Mouse (Mus musculus) thymus, adult 18-20 months (tissue): Measurements from ENCODE around the gene Eif2ak2.

ENCODE experiments used
- DNase-seq, 2 experiments: peaks; one replicate each; pipeline ENCODE4 v3.0.0; 2022; ENCODE audit warnings: mixed read lengths in 2 of 2

Eif2ak2 gene

DNA sequence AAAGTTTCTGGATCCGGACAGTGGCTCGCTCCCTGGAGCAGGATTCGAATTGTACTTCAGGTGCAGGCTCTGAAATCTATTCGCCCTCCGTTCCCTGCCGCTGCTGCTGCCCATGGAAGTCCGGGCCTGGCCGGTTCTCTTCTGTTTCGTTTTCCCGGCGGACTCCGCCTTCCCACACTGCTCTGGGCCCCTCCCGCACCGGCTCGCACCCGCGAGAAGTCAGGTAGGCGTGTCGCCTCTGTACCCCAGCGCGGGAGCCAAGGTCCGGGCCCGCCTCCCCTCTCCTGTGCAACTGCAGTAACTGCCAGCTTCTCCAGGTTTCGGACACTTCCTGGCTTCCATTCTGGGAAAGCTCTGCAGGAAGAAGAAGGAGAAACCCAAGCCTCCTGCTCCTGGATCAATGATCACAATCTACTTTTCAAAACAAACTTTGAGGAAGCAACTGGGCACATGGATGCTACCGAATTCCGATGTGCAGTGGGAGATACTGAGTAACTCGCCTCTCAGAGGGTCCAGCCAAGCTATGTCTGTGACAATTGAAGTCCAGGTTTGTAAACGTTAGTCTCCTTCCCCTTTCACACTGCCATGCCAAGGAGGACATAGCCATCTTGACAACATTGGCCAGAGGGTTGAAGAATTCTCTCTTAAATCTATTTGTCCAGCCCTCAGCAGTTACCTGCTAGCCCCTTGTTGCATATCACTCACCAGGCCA lies at the start of gene Eif2ak2:
Eif2ak2 (minus strand) TSS at position 173 of the 712 bp plus-strand sequence.
- DNase-seq = peak; percentile 58

DNA sequence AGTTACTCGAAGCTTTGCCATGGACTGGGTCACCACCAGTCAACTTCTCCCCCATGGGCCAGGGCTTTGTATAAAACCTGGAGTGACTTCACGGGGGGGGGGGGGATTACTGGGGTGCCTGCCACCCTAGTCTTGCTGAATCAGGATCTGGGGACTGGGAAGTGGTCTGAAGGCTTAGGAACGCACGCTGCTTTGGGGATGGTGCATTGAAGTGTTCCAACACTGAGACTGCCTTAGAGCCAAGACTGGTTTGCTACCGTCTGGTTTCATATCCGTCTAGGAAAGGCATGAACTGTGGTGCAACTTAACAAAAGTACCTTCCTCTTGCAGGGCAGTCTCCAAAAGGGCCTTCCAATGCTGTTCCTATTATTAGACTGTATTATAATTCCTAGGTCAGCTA lies 35.3 kb upstream of the Eif2ak2 start:
- no peak for DNase-seq

DNA sequence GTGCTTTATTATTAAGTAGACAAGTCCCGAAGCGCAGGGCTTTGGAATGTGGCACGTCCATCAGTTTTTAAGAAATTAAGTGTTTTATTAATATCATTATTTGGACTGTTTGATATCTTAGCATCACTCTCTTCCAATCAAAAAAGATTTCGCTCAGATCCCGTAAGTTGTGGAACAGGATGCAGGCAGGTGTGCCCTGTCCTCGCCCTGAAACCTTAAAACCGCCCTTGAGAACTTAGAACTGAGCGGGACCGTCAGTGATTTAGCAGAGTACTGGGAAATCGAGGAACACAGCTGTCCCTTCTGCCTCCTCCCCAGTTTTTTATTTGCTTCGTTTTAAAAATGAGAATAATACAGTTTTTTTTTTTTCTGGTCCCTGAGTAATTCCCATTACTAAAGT lies 34.5 kb upstream of the Eif2ak2 start:
- DNase-seq = no peak

DNA sequence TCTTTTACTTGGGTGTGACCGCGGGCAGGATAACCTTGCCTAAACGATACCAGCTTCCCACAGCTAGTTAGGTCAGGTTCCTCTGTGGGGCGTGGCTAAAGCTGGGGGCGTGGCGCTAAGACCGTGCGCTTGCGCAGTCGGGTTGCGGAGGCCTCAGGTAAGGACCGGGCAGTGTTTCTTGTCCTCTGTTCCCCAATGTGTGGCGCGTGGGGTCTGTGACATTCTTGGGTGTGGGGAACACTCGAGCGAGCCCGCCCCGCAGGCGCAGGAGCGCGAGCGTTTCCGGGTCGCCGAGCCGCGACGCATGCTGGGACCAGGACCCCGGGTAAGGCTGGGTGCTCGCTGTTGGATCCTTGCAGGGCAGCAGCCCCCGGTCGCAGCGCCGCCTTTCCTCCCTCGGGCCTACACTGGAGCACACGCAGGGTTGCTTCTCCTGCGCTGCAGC lies 34.0 kb upstream of the Eif2ak2 start, which contains the start of gene Cebpzos:
Cebpzos (plus strand) TSS at position 132 of the 445 bp plus-strand sequence.
- peak; percentile 87 to 92 for DNase-seq

DNA sequence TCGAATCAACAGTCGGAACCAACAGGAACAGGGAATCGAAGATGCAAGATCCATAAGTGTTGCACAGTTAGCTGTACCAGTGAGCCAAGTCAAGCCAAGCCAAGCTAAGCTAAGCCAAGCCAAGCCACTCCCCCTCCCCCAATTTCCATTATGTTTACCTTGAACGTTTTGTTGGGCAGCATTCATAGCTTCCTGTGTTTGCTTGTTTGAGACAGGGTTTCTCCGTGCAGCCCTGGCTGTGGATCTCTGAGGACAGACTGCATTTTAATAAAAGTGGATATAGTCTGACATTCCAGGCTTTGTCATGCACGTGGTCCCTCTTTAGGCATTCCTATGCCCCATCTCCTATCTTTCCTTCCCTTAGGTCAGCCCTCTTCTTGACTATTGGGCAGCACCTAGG lies 33.4 kb upstream of the Eif2ak2 start:
- no peak for DNase-seq

DNA sequence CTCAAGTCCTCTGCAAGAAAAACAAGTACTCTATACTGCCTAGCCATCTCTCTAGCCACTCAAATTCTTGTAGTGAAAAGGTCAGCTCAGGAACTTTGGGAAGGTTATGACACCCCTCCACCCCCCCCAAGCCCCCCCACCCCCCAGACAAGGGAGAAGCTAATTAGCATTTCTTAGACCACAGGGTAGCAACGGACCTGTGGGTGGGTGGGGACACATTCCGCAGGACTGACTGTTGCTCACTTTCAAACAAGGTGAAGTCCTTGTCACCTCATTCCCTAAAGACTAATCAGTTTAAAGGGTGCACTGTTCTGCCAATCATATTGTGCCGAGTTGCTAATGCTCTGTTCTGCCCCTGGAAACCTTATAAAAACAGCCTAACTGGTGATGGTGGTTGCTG lies 31.5 kb upstream of the Eif2ak2 start:
- no peak for DNase-seq

DNA sequence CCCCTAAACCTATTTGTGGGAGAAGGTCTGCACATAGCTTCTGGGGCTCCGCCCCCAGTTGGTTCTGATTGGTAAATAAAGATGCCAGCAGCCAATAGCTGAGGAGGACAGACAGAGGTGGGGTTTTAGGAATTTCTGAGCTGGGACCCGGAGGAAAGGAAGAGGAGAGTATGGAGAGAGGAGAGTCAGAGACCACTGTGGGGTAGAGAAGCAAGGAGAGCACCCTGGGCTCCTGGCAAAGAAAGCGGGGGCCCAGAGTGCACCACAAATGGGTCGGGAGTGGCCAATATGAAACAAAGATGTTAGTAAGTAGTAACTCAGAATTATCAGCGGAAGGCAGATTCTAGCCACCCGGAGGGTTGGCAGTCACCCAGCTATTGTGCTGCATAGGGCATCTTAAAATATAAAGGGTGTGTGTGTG lies 30.5 kb upstream of the Eif2ak2 start:
- DNase-seq = no peak

DNA sequence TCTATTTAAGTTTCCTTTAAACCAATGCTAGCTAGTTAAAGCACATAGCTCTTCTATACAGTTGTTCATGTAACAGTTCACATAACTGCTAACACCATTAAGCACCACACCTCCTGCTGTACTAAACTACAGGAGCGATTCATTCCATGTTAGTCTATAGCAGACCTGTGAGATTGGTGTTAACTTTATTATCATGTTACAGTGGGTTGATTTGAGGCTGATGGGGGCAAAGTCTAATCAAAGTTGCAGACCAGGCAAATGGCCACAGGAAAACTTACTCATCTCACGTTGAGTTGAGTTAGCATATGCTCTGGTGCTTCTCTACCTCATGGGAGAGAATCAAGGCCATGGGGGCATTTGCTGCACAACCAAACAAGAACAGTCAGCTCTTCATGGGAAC lies 27.0 kb upstream of the Eif2ak2 start:
- DNase-seq = no peak

DNA sequence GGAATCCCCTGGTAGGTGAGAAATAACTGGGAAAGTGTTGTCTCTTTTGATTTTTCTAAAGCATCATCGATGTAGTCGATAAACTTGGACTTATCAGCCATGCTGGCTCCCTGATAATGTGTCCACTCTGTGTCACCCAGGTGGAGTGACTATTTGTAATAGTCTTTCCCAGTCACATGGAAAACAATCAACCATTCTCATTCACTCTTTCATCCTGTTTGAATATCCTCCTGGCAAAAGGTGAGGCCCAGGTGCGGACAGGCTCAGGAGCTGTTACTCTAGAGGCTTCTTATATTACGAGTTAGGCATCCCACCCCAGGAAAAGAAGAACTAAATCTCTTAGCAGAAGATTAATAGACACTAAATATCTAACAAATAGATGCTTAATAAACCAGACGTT lies 24.5 kb upstream of the Eif2ak2 start, which contains the start of gene Sult6b1:
Sult6b1 (minus strand) TSS at position 101 of the 400 bp plus-strand sequence.
- DNase-seq = no peak

DNA sequence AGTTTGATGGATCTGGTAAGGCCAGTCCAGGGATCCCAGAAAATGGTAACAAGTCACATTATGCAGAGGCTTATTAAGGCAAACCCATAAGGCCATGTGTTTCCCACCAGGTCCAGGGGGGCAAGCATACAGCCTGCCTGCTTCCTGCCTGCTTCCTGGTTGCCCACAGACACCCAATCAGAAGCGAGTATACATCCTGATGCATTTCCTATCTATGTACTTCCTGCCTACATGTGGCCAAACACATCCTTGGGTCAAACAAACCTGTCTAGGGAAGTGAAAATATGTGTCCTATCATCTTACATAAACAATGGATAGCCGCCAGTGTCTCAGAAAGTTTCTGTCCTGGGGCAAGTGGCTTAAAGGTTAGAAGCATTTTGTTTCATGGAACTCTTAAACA lies 20.8 kb upstream of the Eif2ak2 start:
- DNase-seq = no peak

DNA sequence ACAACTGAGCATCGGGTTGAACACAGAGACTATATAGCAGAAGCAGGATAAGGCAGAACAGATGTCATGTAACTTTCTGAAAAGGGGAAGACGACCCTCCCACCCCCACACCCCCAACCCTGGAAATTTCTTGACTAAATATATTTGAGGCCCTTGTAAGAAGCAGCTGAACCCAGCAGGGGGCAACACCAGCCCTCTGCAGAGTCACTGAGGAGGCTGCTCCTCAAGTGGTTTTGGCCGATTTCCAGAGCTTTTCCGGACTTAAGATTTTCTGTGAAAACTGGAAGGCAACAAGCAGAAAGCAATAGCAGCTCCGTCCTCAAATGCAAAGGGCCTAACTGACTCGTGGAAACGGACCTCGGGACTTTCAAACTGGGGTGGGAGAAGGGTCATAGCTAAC lies 13.0 kb upstream of the Eif2ak2 start:
- no peak for DNase-seq

DNA sequence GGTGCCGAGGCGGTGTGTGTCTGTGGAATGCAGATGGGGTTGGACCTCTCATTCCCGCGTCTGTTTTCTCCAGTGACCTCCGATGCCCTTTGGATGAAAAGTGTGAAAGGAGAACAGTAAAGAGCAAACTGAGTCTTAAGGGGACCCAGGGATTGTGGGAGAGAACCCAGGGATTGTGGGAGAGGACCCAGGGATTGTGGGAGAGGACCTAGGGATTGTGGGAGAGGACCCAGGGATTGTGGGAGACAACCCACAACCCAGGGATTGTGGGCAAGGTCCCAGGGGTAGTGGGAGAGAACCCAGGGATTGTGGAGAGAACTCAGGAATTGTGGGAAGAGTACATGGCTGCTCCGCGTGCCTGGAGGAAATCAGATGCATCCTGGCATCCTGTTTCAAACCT lies 12.6 kb upstream of the Eif2ak2 start:
- DNase-seq = no peak

DNA sequence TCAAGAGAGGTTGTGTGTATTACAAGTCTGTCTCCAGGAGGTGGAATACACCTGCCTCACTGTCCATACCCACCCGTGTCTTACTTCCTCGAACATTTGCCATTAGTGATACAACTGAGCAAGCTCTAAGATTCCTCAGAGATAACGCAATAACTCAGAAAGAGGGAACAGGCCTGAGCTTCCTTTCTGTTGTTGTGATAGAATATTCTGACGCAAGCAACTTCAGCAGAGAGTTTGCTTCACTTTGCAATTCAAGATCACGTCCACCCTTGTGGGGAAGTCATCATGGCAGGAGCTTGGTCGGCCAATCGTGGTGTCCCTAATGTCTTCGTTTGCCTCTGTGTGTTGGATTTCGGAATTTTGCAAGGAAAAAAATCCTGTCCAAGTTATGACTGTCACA lies 8.6 kb upstream of the Eif2ak2 start:
- no peak for DNase-seq

DNA sequence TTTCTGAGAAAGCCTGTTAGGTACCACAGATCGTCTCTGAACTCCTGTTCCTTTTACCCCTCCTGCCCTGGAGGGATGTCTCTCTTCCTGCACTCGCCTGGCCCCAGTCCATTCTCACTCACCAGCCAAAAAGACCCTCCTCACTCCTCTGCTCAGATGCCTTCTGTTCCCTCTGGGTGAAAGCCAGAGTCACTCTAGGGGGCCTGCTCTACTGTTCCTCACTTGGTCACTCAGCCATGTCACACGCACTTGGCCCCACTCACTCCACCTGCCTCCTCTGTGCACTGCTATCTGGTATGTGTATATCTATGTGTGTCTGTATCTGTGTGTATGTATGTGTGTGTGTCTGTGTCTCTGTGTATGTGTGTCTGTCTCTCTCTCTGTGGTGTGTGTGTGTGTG lies 6.8 kb upstream of the Eif2ak2 start:
- DNase-seq = no peak

DNA sequence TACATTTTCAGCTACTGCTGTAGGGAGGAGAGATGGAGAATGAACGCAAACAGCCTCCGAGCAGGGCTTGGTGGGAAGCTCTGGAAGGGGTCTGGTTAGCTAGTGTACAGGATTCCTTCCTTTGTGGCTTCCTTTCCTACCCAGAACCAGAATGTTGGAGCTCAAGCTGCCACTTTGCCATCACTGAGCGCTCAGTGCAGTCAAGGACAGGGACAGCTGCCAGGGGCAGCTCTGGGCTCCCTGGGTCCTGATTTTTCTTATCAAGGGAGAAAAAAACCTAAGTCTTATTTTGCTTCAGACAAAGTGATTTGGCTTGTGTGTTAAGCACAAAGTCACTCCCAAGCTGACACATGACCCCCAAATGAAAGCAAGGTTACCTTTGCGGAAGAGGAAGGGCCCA lies 6.2 kb upstream of the Eif2ak2 start:
- no peak for DNase-seq

DNA sequence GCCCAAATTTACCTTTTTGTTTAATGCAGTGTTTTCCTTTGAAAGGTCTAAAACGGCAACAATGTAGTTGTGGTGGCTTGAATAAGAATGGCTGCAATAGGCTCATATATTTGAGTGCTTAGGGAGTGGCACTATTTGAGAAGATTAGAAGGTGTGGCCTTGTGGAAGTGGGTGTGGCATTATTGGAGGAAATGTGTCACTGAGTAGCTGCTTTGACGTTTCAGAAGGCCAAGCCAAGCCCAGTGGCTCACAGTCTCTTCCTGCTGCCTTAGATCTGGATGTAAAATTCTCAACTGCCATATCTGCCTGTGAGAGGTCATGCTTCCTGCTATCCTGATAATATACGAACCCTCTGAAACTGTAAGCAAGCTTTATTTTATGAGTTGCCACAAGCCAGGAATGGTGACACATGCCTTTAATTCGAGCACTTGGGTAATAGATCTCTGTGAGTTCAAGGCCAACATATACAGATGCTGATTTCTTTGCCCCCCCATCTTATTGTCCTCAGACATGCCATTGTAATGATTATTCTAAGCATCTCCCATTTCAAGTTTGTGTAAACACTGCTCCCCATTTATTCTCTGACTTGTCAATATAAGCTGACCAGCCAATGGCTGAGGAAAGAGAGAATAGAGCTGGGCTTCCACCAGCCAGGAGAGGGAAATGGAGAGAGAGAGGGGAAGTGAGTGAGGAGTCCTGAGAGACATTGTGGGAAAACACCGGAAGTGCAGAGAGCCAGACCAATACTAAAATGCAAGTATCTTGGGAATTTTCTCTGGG lies 3.1 kb upstream of the Eif2ak2 start:
- DNase-seq = no peak

DNA sequence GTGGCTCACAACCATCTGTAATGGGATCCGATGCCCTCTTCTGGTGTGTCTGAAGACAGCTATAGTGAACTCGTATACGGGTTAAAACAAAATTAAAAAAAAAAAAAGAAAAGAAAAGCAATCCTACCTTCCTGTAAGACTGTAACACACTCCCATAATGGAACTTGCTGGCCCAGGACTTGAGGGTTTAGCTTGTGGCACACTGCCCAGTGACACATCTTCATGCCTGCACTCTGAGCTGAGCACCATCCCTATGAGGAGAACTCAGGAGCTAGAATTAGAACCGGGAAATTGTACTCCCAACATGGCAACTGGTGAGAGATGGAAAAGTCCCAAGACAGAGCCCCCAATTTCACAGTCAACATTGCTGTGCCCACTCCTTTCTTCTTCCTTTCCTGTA lies 918 bp upstream of the Eif2ak2 start:
- no peak for DNase-seq

DNA sequence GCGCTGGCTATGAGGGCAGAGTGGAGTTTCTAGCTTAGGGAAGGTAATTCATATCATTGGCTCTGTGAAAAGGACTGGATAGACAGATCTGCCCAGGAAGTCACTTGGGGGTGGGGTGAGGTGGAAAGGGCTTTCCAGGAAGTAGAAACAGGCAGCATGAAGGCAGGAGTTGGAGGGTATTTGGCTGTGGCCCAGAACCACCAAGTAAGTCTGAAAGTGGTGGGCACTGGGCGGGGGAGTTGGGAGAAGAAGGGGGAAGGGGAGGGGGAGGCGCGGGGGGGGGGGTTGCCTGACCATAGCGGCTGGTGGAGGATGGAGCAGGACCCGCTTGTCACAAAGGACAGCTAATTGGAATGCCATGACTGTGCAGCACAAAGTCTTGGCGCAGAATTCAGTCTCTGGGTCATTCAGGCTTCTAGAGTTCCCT lies 482 bp downstream of the Eif2ak2 start:
- peak in 1 of 2 experiments; percentile 20 for DNase-seq

DNA sequence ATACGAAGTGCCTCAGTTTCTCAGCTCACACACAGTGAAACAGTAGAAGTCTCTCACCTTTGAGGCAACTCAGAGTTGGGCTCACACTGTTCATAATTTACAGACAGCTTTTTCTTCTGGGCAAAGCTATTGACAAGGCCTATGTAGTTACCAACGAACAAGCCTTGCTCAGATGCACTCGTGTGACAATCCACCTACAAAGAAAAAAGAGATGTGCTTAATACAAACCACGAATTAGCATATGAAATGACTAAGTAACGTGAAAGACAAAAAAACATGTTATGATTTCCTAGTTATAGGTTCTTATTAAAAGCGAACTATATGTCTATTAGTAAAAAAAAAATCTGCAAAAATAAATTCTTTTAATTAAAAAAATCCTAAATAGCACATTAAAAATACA lies 8.5 kb downstream of the Eif2ak2 start:
- DNase-seq = no peak

DNA sequence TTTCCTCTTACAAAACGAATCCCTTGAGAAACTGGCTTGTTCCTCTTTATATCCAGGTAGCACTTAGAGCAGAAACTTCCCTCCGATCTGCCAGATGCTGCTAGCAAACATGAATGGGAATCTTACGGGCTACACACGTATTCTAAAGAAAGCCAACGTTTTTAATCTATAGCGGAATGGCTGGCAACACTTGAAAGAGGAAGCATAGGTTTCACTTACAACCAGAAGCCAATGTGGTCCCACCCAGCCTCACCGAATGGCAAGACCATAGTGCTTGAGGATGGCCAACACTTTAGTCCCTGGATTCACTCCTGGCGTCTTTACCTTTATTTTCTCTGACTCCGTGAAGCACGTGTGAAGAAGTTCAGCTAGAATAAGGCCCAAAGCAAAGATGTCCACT lies 26.1 kb downstream of the Eif2ak2 start:
- no peak for DNase-seq

DNA sequence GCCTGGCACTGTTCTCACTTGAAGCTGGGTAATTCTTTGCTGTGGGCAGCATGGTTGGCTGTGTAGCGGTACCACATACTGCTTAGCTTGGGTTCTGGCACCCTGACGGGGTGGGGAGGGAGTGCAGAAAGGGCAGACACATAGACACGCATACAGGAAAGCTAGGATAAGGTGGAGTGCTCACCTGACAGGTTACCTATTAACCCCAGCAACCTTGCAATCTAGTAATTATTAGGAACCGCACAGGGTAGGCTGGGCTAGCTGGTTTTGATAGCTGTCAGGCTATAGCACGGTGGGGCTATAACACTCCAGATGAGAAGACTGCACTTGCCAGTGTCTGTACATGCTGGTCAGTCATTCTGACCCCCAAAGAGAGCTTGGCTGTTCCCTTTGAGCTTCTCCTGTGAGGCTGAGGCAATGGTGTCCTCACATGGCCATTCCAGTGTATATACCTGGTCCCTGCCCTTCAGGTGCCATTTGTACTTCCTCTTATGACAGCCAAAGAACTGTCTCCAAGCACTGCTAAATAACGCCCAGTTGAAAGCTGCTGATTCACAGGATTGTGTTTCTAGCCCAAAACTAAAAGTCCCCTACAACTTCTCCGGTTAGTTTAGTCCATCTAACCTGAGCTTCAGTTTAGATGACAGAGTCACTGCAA lies 40.0 kb downstream of the Eif2ak2 start:
- no peak for DNase-seq

DNA sequence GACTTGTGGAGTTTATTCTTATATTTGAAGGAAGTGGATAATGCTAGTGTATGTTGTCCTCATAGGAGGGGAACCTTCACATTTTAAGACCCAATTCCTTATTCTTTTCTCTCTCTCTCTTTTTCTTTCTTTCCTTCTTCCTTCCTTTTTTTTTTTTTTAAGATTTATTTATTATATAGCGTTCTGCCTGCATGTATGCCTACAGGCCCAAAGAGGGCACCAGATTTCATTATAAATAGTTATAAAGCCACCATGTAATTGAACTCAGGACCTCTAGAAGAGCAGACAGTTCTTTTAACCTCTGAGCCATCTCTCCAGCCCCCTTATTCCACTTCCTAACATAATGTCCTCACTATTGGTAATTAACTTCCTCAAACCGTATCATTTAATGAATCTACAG lies 46.3 kb downstream of the Eif2ak2 start:
- no peak for DNase-seq
